In the genomic region with DNA sequence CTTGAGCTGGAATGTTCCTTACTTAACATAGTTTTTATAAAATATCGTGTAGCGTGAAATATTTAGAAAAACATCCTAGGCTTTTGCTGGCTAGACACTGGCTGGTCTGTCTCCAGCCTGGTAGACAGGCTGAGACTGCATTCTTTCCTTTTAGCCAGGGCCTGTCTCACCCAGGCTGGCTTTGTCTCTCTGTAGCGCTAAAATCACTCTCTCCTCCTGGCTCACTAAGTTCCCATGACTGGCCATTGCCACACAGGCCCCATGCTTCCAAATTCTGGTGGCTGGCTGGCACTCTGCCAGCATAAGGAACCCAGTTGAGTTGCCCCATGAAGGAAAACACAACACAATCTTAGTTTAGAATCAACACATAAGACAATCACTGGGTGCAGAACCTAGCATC, we compare ENCODE assay signal across 17 mouse cellular contexts.
DNase-seq lines count a peak whose midpoint lies in the region; ATAC-seq and TF ChIP-seq lines count a peak whose summit lies in the region.
"Had no signal": no experiment of that assay in that cellular context is flagged by ENCODE, and none has a peak within 500 bp of the region (broad histone marks: within the 10 kb centered on the region; RNA-seq: fewer than 3 reads in every experiment).

No protein-coding gene starts in this region.

- no peak for TF ChIP-seq POLR2A in thymus, adult 2 months (IDR thresholded peaks at IDR 0.05; ENCODE audit: control insufficient read depth, extremely low read depth, insufficient read depth, low read length, poor library complexity)

- H3K4me2 ChIP-seq in neural tube, embryonic 11.5 days (ENCODE audit: low read depth): no peak overlapping the region
- H3K4me2 ChIP-seq in neural tube, embryonic 15.5 days: no peak overlapping the region
- H3K4me2 ChIP-seq in forebrain, embryonic 13.5 days: no peak overlapping the region
- H3K4me2 ChIP-seq: heart, embryonic 12.5 days; midbrain, embryonic 15.5 days had no signal

- no peaks in the 10 kb centered on the region for H3K9me3 ChIP-seq in neural tube, embryonic 11.5 days (ENCODE audit: control insufficient read depth, low read length)
- no peaks in the 10 kb centered on the region for H3K9me3 ChIP-seq in neural tube, embryonic 15.5 days (replicated peaks)
- no peaks in the 10 kb centered on the region for H3K9me3 ChIP-seq in forebrain, embryonic 13.5 days (replicated peaks)
- H3K9me3 ChIP-seq: heart, embryonic 12.5 days; midbrain, embryonic 15.5 days had no signal

- ATAC-seq in neural tube, embryonic 11.5 days (ENCODE audit: insufficient read depth, low FRiP score, low TSS enrichment): no peak
- ATAC-seq in neural tube, embryonic 15.5 days (ENCODE audit: low FRiP score): no peak
- ATAC-seq in forebrain, embryonic 13.5 days: peak; percentile 65; the same call in 1 of the 2 replicates
- ATAC-seq: lung, postnatal 0 days; midbrain, embryonic 15.5 days had no signal

- intact Hi-C loops in gastrocnemius, postnatal 14 days (cut with DNase I; ENCODE audit: low total_unique reads): no loop called here

- no peaks in the 10 kb centered on the region for H3K4me1 ChIP-seq in neural tube, embryonic 11.5 days (ENCODE audit: control insufficient read depth, insufficient read depth, low read length)
- no peaks in the 10 kb centered on the region for H3K4me1 ChIP-seq in neural tube, embryonic 15.5 days
- no peaks in the 10 kb centered on the region for H3K4me1 ChIP-seq in forebrain, embryonic 13.5 days
- H3K4me1 ChIP-seq in thymus, adult 2 months (replicated peaks; ENCODE audit: control insufficient read depth, insufficient read depth, low read length): no peaks in the 10 kb centered on the region
- H3K4me1 ChIP-seq: heart, embryonic 12.5 days; midbrain, embryonic 15.5 days had no signal

- H3K9ac ChIP-seq in neural tube, embryonic 11.5 days (ENCODE audit: low read length): no peak overlapping the region
- H3K9ac ChIP-seq in neural tube, embryonic 15.5 days (replicated peaks): no peak overlapping the region
- no peak overlapping the region for H3K9ac ChIP-seq in forebrain, embryonic 13.5 days
- H3K9ac ChIP-seq: heart, embryonic 12.5 days; midbrain, embryonic 15.5 days had no signal

- no peak overlapping the region for H3K27ac ChIP-seq in neural tube, embryonic 11.5 days (ENCODE audit: low read depth, low read length)
- H3K27ac ChIP-seq in neural tube, embryonic 15.5 days (replicated peaks): no peak overlapping the region
- H3K27ac ChIP-seq in forebrain, embryonic 13.5 days: no peak overlapping the region
- H3K27ac ChIP-seq in thymus, adult 2 months (ENCODE audit: control insufficient read depth, insufficient read depth, low read length): no peak overlapping the region
- H3K27ac ChIP-seq: kidney, postnatal 0 days; midbrain, embryonic 15.5 days had no signal

- peak; percentile 4 for DNase-seq in gastrocnemius, postnatal 10 days
- no peak for DNase-seq in gastrocnemius, postnatal 14 days
- peak; percentile 11 for DNase-seq in neural tube, embryonic 11.5 days (ENCODE audit: low spot score)
- DNase-seq in lung, postnatal 25 days (ENCODE audit: low spot score): no peak
- DNase-seq in thymus, adult 2 months: no peak
- DNase-seq: adrenal gland, adult 8-10 months; heart, postnatal 14 days; kidney, adult 11 months; liver; right cerebral cortex, postnatal 4 days had no signal

- no peak for TF ChIP-seq CTCF in thymus, adult 2 months (IDR thresholded peaks at IDR 0.05; ENCODE audit: borderline replicate concordance, control insufficient read depth, extremely low read depth, insufficient read depth, low read length, poor library complexity)

- no peaks in the 10 kb centered on the region for H3K36me3 ChIP-seq in neural tube, embryonic 11.5 days (ENCODE audit: control insufficient read depth, insufficient read depth, low read length)
- H3K36me3 ChIP-seq in neural tube, embryonic 15.5 days: no peaks in the 10 kb centered on the region
- no peaks in the 10 kb centered on the region for H3K36me3 ChIP-seq in forebrain, embryonic 13.5 days (ENCODE audit: poor library complexity, severe bottlenecking)
- no peaks in the 10 kb centered on the region for H3K36me3 ChIP-seq in thymus, adult 2 months (ENCODE audit: control insufficient read depth, insufficient read depth, low read length)
- H3K36me3 ChIP-seq: heart, embryonic 12.5 days; midbrain, embryonic 15.5 days had no signal

- no peak overlapping the region for H3K4me3 ChIP-seq in neural tube, embryonic 11.5 days (ENCODE audit: low read depth, low read length)
- H3K4me3 ChIP-seq in neural tube, embryonic 15.5 days (replicated peaks): no peak overlapping the region
- no peak overlapping the region for H3K4me3 ChIP-seq in forebrain, embryonic 13.5 days
- H3K4me3 ChIP-seq in thymus, adult 2 months (ENCODE audit: control insufficient read depth, insufficient read depth, low read length): no peak overlapping the region
- H3K4me3 ChIP-seq: heart, embryonic 12.5 days; midbrain, embryonic 15.5 days; myocyte had no signal

- H3K27me3 ChIP-seq in neural tube, embryonic 11.5 days (ENCODE audit: control insufficient read depth, insufficient read depth, low read length): no peaks in the 10 kb centered on the region
- no peaks in the 10 kb centered on the region for H3K27me3 ChIP-seq in neural tube, embryonic 15.5 days (replicated peaks)
- no peaks in the 10 kb centered on the region for H3K27me3 ChIP-seq in forebrain, embryonic 13.5 days
- no peaks in the 10 kb centered on the region for H3K27me3 ChIP-seq in thymus, adult 2 months (ENCODE audit: control insufficient read depth, insufficient read depth, low read length)
- H3K27me3 ChIP-seq: heart, embryonic 12.5 days; midbrain, embryonic 15.5 days had no signal

- 81% methylated on average over 3 of the region's 3 CpGs for WGBS in neural tube, embryonic 11.5 days
- 80% methylated on average over 3 of the region's 3 CpGs for WGBS in neural tube, embryonic 15.5 days
- WGBS in forebrain, embryonic 13.5 days: 64% methylated on average over 3 of the region's 3 CpGs
- WGBS in thymus, adult 2 months: 86% methylated on average over 3 of the region's 3 CpGs

Comparison
In these comparisons a context has a peak if more than half of its experiments do, and no peak if none do; other contexts are left out.
1. DNase-seq: peak in gastrocnemius, postnatal 10 days (single experiment) and neural tube, embryonic 11.5 days (single experiment); none in gastrocnemius, postnatal 14 days (single experiment), lung, postnatal 25 days (single experiment) and thymus, adult 2 months (single experiment).